Mouse (Mus musculus): Measurements from ENCODE around the gene Gm4744. TPM values are rescaled to one million over a fixed set of nuclear protein-coding genes. Genes with fewer than 3 reads are reported as not detected.
"Not testable (repeated sequence)": the region's sequence is repeated elsewhere in the genome, so short reads cannot be mapped to it uniquely, and the experiment has no call there.

Gm4744 gene
- total RNA-seq (2022) = not detected

- no peak for DNase-seq (ENCODE audit: low spot score in 2 of 2)
These were observed at the start of gene Gm4744 for GRCm38 (mm10) chr6:40951770-40952169. Gene Gm4744 (minus strand): TSS chr6:40951870.

- DNase-seq (ENCODE audit: low spot score in 2 of 2) = not testable (repeated sequence)
These were observed 47.7 kb upstream of the Gm4744 start, which contains the start of gene Gm2663 for GRCm38 (mm10) chr6:40999379-40999778. Gene Gm2663 (minus strand): TSS chr6:40999479.

GRCm38 (mm10) chr6:40964454-40964853 lies 12.8 kb upstream of the Gm4744 start, which contains the start of gene 1810009J06Rik:
Gene 1810009J06Rik (plus strand): TSS chr6:40964754.
- not testable (repeated sequence) for DNase-seq (ENCODE audit: low spot score in 2 of 2)

- no peak for DNase-seq (ENCODE audit: low spot score in 2 of 2)
These were observed 2.0 kb upstream of the Gm4744 start for GRCm38 (mm10) chr6:40953716-40954115.

- DNase-seq (ENCODE audit: low spot score in 2 of 2) = no peak
These were observed 11.2 kb downstream of the Gm4744 start, which contains the start of gene 1700074P13Rik for GRCm38 (mm10) chr6:40940457-40940856. Gene 1700074P13Rik (minus strand): TSS chr6:40940557.

- DNase-seq (ENCODE audit: low spot score in 2 of 2) = no peak
These were observed 31.7 kb downstream of the Gm4744 start for GRCm38 (mm10) chr6:40919954-40920353.

GRCm38 (mm10) chr6:40900287-40900686 lies 51.4 kb downstream of the Gm4744 start, which contains the start of gene Prss58:
Gene Prss58 (minus strand): TSS chr6:40900387.
- DNase-seq (ENCODE audit: low spot score in 2 of 2) = no peak

Other genes starting within 250 kb of the Gm4744 start
- not detected for gene Moxd2, start 64.4 kb downstream of the Gm4744 start, total RNA-seq (2022)
- gene Prss58, start 51.5 kb downstream of the Gm4744 start, total RNA-seq (2022) = not detected
- not detected for gene 1700074P13Rik, start 11.3 kb downstream of the Gm4744 start, total RNA-seq (2022)
- gene 1810009J06Rik, start 12.9 kb upstream of the Gm4744 start, total RNA-seq (2022) = not detected
- not detected for gene Gm2663, start 47.6 kb upstream of the Gm4744 start, total RNA-seq (2022)
- gene 2210010C04Rik, start 83.6 kb upstream of the Gm4744 start, total RNA-seq (2022) = not detected

Measured in gastrocnemius, adult 8-10 months (tissue).